Mouse (Mus musculus) liver, embryonic 12.5 days (tissue): ENCODE measurements at regions not wholly inside any gene's neighbourhood (a gene's known extent, or its start where the extent isn't known, plus 50 kb on each side); places are given as distances from the start of the nearest gene placed in this dataset.

ENCODE experiments used
- ATAC-seq: fragments of 200-750 bp; cut with Nextera tagmentation; 2 replicates; pipeline ENCODE4 v1.8.0; 2017; ENCODE audit warnings: moderate number of reproducible peaks, mild to moderate bottlenecking, moderate library complexity
- H3K27ac ChIP-seq: fragments of 300-500 bp; sonication (generic); 2 replicates; pipeline ENCODE4 v1.5.1; 2016; ENCODE audit warnings: mild to moderate bottlenecking
- H3K27me3 ChIP-seq: fragments of 300-500 bp; sonication (generic); replicated peaks from 2 replicates; pipeline ENCODE4 v1.6.1; 2016; ENCODE audit warnings: mild to moderate bottlenecking, moderate library complexity
- H3K36me3 ChIP-seq: fragments of 300-500 bp; sonication (generic); 2 replicates; pipeline ENCODE4 v1.6.1; 2016; ENCODE audit warnings: mild to moderate bottlenecking, moderate library complexity
- H3K4me1 ChIP-seq: fragments of 300-500 bp; sonication (generic); 2 replicates; pipeline ENCODE4 v1.6.1; 2016
- H3K4me2 ChIP-seq: fragments of 300-500 bp; sonication (generic); 2 replicates; pipeline ENCODE4 v1.6.1; 2016; ENCODE audit warnings: mild to moderate bottlenecking, moderate library complexity
- H3K4me3 ChIP-seq: fragments of 300-500 bp; sonication (generic); 2 replicates; pipeline ENCODE4 v1.5.1; 2016; ENCODE audit warnings: mild to moderate bottlenecking, moderate library complexity
- H3K9ac ChIP-seq: fragments of 300-500 bp; sonication (generic); 2 replicates; pipeline ENCODE4 v1.6.1; 2016; ENCODE audit warnings: mild to moderate bottlenecking, moderate library complexity
- H3K9me3 ChIP-seq: fragments of 300-500 bp; sonication (generic); replicated peaks from 2 replicates; pipeline ENCODE4 v1.6.1; 2016; ENCODE audit warnings: mild to moderate bottlenecking, moderate library complexity
- WGBS: fragments of 180-500 bp; shearing (Covaris S2); methylation state at CpG from one replicate; pipeline ENCODE4 v1.1.7; 2016; ENCODE audit not compliant: insufficient replicate concordance; 5-methylcytosine and 5-hydroxymethylcytosine counted together

GRCm38 (mm10) chr1:166793717-166794081 lies 112.1 kb upstream of the Fmo9 start:
- Histone ChIP-seq H3K27me3 (no peaks in the 10 kb centered on the region), H3K9me3 (no peaks in the 10 kb centered on the region), H3K36me3 (no peaks in the 10 kb centered on the region), H3K4me2 (no peak overlapping the region), H3K4me1 (no peaks in the 10 kb centered on the region), H3K4me3 (no peak overlapping the region), H3K27ac (no peak overlapping the region), H3K9ac (no peak overlapping the region)
- ATAC-seq, result no peak
- WGBS, result 58% methylated on average over 1 of the region's 1 CpGs

GRCm38 (mm10) chr1:166794622-166795244 lies 113.1 kb upstream of the Fmo9 start:
- H3K27ac ChIP-seq, result no peak overlapping the region
- no peak overlapping the region for H3K9ac ChIP-seq
- H3K4me2 ChIP-seq, result no peak overlapping the region
- H3K27me3 ChIP-seq, result no peaks in the 10 kb centered on the region
- H3K9me3 ChIP-seq, result no peaks in the 10 kb centered on the region
- no peaks in the 10 kb centered on the region for H3K36me3 ChIP-seq
- no peak overlapping the region for H3K4me3 ChIP-seq
- no peaks in the 10 kb centered on the region for H3K4me1 ChIP-seq
- WGBS, result 50% methylated on average over 14 of the region's 14 CpGs
- ATAC-seq, result 0 out of 2 replicates have a peak, but pooled peaks have one; percentile 30

GRCm38 (mm10) chr1:166795613-166796012 lies 114.0 kb upstream of the Fmo9 start:
- 69% methylated on average over 4 of the region's 4 CpGs for WGBS
- Histone ChIP-seq H3K9me3 (no peaks in the 10 kb centered on the region), H3K4me3 (no peak overlapping the region), H3K4me1 (no peaks in the 10 kb centered on the region), H3K36me3 (no peaks in the 10 kb centered on the region), H3K9ac (no peak overlapping the region), H3K4me2 (no peak overlapping the region), H3K27ac (no peak overlapping the region), H3K27me3 (no peaks in the 10 kb centered on the region)
- ATAC-seq, result no peak

DNA sequence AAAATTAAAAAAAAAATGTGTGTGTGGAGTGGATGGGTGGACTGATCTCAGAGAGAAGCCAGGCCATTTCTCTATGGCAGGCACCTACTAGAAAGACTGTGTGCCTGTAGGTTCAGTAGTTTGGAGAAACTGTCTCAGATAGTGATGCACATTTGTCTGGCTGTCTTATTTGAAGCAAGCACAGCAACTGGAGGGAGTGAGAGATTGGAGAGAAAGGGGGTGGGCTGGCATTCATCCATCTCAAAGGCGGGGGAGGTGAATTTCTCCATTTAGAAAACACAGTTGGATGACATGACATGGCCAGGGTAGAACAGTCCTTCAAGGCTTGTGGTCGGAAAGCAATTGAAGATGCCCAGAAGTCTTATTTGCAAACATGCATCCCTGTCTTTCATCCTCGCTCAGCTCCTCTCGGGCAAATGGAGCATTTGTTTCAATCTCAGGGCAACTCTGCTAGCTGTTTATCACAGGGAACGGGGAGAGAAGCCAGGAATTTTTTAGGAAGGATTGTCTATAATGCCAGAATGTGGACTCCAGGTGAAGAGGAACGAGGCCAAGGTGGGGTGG lies 114.8 kb upstream of the Fmo9 start:
- Histone ChIP-seq H3K27me3 (no peaks in the 10 kb centered on the region), H3K4me1 (no peaks in the 10 kb centered on the region), H3K27ac (no peak overlapping the region), H3K4me3 (no peak overlapping the region), H3K9me3 (no peaks in the 10 kb centered on the region), H3K36me3 (no peaks in the 10 kb centered on the region), H3K9ac (no peak overlapping the region), H3K4me2 (no peak overlapping the region)
- WGBS, result 54% methylated on average over 6 of the region's 6 CpGs
- ATAC-seq, result no peak

GRCm38 (mm10) chr1:166796931-166797330 lies 115.3 kb upstream of the Fmo9 start:
- Histone ChIP-seq H3K27me3 (no peaks in the 10 kb centered on the region), H3K4me3 (no peak overlapping the region), H3K36me3 (no peaks in the 10 kb centered on the region), H3K9ac (no peak overlapping the region), H3K9me3 (no peaks in the 10 kb centered on the region), H3K4me2 (no peak overlapping the region), H3K27ac (no peak overlapping the region), H3K4me1 (no peaks in the 10 kb centered on the region)
- ATAC-seq, result no peak
- WGBS, result 64% methylated on average over 4 of the region's 4 CpGs

DNA sequence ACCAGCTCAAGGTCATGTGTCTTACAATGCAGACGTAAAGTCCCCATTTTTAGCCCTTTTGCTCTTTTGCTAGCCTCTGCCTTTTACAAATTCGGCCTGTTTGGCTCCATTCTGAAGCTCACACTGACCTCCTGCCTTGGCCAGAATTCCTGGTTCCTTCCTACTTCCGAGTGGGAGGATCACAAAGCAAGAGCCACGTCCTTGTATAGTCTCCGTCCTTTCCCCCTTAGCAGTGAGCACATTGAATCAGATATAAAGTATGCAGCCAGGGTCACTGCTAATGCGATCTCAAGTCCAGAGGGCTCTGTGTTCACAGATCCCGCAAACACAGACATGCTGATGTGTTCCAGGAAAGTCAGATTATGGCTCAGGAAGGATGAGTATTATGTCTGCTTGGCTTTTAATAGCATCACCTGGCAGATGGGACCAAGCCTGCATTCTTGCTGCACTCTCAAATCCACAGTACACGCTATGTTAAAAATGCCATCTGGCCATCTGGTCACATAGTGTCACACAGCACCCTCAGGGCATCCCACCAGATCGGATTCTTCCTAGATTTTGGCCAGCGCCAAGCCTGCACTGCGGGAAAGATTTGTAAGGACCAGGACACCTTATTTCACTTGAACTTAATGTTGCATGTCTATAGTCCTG lies 119.4 kb upstream of the Fmo9 start:
- Histone ChIP-seq H3K4me3 (no peak overlapping the region), H3K4me2 (no peak overlapping the region), H3K4me1 (no peaks in the 10 kb centered on the region), H3K27me3 (no peaks in the 10 kb centered on the region), H3K36me3 (no peaks in the 10 kb centered on the region), H3K27ac (no peak overlapping the region), H3K9ac (no peak overlapping the region), H3K9me3 (no peaks in the 10 kb centered on the region)
- ATAC-seq, result no peak
- 73% methylated on average over 11 of the region's 11 CpGs for WGBS

DNA sequence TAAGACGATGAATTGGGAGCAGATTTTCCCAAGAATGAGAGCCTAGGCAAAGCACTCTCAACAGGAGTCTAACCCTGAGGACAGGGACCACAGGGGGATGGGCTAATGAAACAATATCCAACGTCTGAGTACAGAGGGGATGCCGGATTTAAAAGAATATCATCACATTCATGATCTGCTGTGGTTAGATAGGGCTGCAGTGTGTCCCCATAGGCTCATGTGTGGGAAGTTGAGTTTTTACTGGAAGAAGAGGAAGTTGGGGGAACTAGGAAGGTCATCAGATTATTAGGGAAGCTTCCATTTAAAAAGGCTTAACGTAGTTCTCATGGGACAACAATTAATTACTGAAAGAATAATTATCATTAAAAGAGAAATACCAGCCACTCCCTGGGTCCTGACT lies 120.3 kb upstream of the Fmo9 start:
- WGBS, result 15% methylated on average over 4 of the region's 4 CpGs
- H3K4me3 ChIP-seq, result no peak overlapping the region
- H3K27ac ChIP-seq, result no peak overlapping the region
- no peaks in the 10 kb centered on the region for H3K27me3 ChIP-seq
- H3K36me3 ChIP-seq, result no peaks in the 10 kb centered on the region
- H3K9ac ChIP-seq, result no peak overlapping the region
- H3K4me1 ChIP-seq, result no peaks in the 10 kb centered on the region
- H3K9me3 ChIP-seq, result no peaks in the 10 kb centered on the region
- no peak overlapping the region for H3K4me2 ChIP-seq
- no peak for ATAC-seq

- Histone ChIP-seq H3K27ac (no peak overlapping the region), H3K4me1 (no peaks in the 10 kb centered on the region), H3K27me3 (no peaks in the 10 kb centered on the region), H3K9me3 (no peaks in the 10 kb centered on the region), H3K4me2 (no peak overlapping the region), H3K9ac (no peak overlapping the region), H3K36me3 (no peaks in the 10 kb centered on the region), H3K4me3 (no peak overlapping the region)
- ATAC-seq, result no peak
- whole genome bisulfite sequencing, result 46% methylated on average over 2 of the region's 2 CpGs
Measured at GRCm38 (mm10) chr1:166803928-166804327, 122.3 kb upstream of the Fmo9 start.

GRCm38 (mm10) chr1:166804333-166804732 lies 122.7 kb upstream of the Fmo9 start:
- 62% methylated on average over 1 of the region's 1 CpGs for WGBS
- Histone ChIP-seq H3K4me1 (no peaks in the 10 kb centered on the region), H3K36me3 (no peaks in the 10 kb centered on the region), H3K27ac (no peak overlapping the region), H3K9me3 (no peaks in the 10 kb centered on the region), H3K4me2 (no peak overlapping the region), H3K9ac (no peak overlapping the region), H3K27me3 (no peaks in the 10 kb centered on the region), H3K4me3 (no peak overlapping the region)
- no peak for ATAC-seq

DNA sequence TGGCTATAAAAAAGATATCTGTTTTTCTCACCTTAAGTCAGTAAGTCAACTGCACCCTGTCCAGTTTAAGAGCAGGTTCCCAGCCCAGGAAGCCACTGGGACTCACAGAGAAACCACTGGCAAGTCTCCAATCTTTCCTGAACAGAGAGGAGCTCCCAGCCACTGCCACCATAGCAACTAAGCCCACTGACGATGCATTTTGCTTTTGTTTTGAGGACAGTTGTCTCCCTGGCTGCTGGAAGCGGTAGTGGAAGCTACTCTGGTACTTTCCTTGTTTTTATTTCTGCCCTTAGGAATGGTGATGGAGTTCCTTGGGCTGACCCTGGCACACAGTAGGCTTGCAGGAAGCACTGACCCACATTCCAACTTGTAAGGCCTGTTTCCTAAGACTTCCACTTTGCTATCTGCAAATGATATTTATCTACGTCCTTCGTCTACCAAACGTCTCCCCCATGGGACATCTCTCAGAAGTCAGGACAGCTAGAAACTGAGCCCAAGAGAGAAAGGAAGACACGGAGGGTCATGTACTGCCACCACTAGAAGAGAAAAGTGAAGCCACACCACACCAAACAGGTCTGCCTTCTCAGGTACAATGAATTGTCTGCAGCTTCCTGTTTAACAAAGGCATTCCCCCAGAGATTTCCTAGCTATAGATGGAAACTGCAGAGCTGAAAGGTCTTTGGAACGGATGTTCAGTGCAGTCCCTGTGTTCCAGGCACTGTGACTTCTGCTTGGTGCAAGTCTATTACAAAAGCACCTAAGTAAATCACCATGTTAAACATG lies 125.7 kb upstream of the Fmo9 start:
- WGBS, result 61% methylated on average over 7 of the region's 7 CpGs
- no peak overlapping the region for H3K4me3 ChIP-seq
- H3K36me3 ChIP-seq, result no peaks in the 10 kb centered on the region
- H3K27me3 ChIP-seq, result no peaks in the 10 kb centered on the region
- H3K9ac ChIP-seq, result no peak overlapping the region
- H3K27ac ChIP-seq, result no peak overlapping the region
- ATAC-seq, result no peak
- no peaks in the 10 kb centered on the region for H3K9me3 ChIP-seq
- peaks cover 22% of the 10 kb centered on the region for H3K4me1 ChIP-seq
- no peak overlapping the region for H3K4me2 ChIP-seq

DNA sequence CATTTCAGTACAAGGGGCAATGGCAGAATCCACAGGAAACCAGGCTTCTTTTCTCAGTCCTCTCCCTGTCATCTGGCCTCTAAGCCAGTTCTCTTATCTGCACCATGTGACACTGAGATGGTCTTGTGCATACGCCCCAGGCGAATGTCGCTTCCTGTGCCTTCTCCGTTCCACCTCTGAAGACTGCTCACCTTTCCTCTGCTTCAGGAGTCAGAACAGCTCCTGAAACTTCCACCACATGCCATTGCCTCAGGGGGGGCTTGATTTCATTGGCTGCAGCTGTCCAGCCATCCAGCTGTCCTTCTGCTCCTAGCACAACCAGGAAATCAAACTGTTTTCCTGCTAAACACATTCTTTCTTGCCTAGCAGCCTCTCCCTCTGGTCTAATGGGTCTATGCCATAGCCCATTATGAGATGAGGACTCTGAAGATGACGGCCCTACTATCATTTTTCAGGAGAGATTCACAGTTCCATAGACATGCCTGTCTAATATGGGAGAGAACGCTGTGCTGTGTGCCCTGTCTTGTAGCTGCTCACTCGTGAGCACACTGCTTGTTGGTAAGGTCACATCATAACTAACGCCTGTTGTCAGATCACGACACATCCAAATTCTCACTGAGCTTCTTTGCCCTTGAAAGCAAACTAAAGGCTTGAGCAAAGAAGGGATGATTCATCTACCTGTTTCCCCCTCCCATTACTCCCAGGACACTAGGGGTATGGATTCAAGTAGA lies 129.9 kb upstream of the Fmo9 start:
- ATAC-seq, result peak; percentile 87
- Histone ChIP-seq H3K4me1 (peaks cover 42% of the 10 kb centered on the region), H3K36me3 (no peaks in the 10 kb centered on the region), H3K4me3 (peak overlapping the region; percentile 28), H3K27ac (peak overlapping the region; percentile 88), H3K27me3 (no peaks in the 10 kb centered on the region), H3K4me2 (peak overlapping the region; percentile 60), H3K9me3 (no peaks in the 10 kb centered on the region), H3K9ac (peak overlapping the region; percentile 44)
- WGBS, result 24% methylated on average over 9 of the region's 9 CpGs

GRCm38 (mm10) chr1:166812072-166812461 lies 130.4 kb upstream of the Fmo9 start:
- WGBS, result 41% methylated on average over 7 of the region's 7 CpGs
- Histone ChIP-seq H3K36me3 (no peaks in the 10 kb centered on the region), H3K9ac (no peak overlapping the region), H3K4me2 (peak overlapping the region; percentile 60), H3K27me3 (no peaks in the 10 kb centered on the region), H3K4me1 (peaks cover 42% of the 10 kb centered on the region), H3K4me3 (no peak overlapping the region), H3K9me3 (no peaks in the 10 kb centered on the region), H3K27ac (peak overlapping the region; percentile 88)
- ATAC-seq, result peak; percentile 86
